Mouse (Mus musculus) liver, embryonic 15.5 days (tissue): ENCODE measurements at regions not wholly inside any gene's neighbourhood (a gene's known extent, or its start where the extent isn't known, plus 50 kb on each side); places are given as distances from the start of the nearest gene placed in this dataset.

Source experiments
- ATAC-seq: fragments of 200-750 bp; cut with Nextera tagmentation; 2 replicates; pipeline ENCODE4 v1.8.0; 2017; ENCODE audit warnings: moderate number of reproducible peaks, mild to moderate bottlenecking, moderate library complexity; ENCODE audit not compliant: insufficient read depth
- H3K27ac ChIP-seq: fragments of 300-500 bp; sonication (generic); replicated peaks from 2 replicates; pipeline ENCODE4 v1.5.1; 2015; ENCODE audit warnings: mild to moderate bottlenecking, inconsistent platforms
- H3K27me3 ChIP-seq: fragments of 300-500 bp; sonication (generic); 2 replicates; pipeline ENCODE4 v1.6.1; 2015; ENCODE audit warnings: mild to moderate bottlenecking, inconsistent platforms
- H3K36me3 ChIP-seq: fragments of 300-500 bp; sonication (generic); replicated peaks from 2 replicates; pipeline ENCODE4 v1.6.1; 2015; ENCODE audit warnings: moderate library complexity, mild to moderate bottlenecking, inconsistent platforms
- H3K4me1 ChIP-seq: fragments of 300-500 bp; sonication (generic); replicated peaks from 2 replicates; pipeline ENCODE4 v1.6.1; 2015; ENCODE audit warnings: inconsistent platforms
- H3K4me2 ChIP-seq: fragments of 300-500 bp; sonication (generic); 2 replicates; pipeline ENCODE4 v1.6.1; 2015; ENCODE audit warnings: moderate library complexity, mild to moderate bottlenecking, inconsistent platforms
- H3K4me3 ChIP-seq: fragments of 300-500 bp; sonication (generic); replicated peaks from 2 replicates; pipeline ENCODE4 v1.5.1; 2015; ENCODE audit warnings: mild to moderate bottlenecking, inconsistent platforms
- H3K9ac ChIP-seq: fragments of 300-500 bp; sonication (generic); 2 replicates; pipeline ENCODE4 v1.6.1; 2015; ENCODE audit warnings: moderate library complexity, mild to moderate bottlenecking, inconsistent platforms
- H3K9me3 ChIP-seq: fragments of 300-500 bp; sonication (generic); replicated peaks from 2 replicates; pipeline ENCODE4 v1.6.1; 2016; ENCODE audit warnings: inconsistent platforms
- WGBS: fragments of 180-500 bp; shearing (Covaris S2); methylation state at CpG from one replicate; pipeline ENCODE4 v1.1.7; 2015; ENCODE audit warnings: mixed read lengths; ENCODE audit not compliant: insufficient replicate concordance; 5-methylcytosine and 5-hydroxymethylcytosine counted together

- Histone ChIP-seq H3K27me3 (peaks cover 6% of the 10 kb centered on the region), H3K9me3 (no peaks in the 10 kb centered on the region), H3K27ac (no peak overlapping the region), H3K4me2 (no peak overlapping the region), H3K4me3 (no peak overlapping the region), H3K36me3 (no peaks in the 10 kb centered on the region), H3K4me1 (no peaks in the 10 kb centered on the region), H3K9ac (no peak overlapping the region)
- ATAC-seq: no peak
- 56% methylated on average over 6 of the region's 6 CpGs for WGBS
Observed at GRCm38 (mm10) chr17:9904525-9904991, 235.0 kb upstream of the Pabpc6 start.

DNA sequence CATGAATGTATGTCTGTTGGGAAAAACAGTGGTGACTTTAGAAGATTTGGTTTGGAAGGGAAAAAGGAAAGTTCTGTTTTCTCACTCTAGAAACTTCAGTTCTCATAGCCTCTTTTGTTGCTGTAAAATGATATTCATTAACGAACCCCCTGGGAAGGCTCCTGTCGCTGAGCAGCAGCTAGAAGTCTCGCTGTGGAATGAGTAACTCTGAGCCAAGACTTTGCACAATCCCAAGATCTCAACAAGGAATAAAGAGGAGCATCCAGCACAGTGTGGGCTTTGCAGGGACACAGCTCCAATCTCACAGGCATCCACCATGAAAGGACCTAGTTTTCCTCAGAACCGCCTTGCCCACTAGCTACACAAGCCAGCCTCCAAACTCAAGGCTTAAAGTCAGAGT, 233.8 kb upstream of the Pabpc6 start:
- H3K27me3 ChIP-seq: peaks cover 6% of the 10 kb centered on the region

GRCm38 (mm10) chr17:9896964-9897363, 227.4 kb upstream of the Pabpc6 start:
- Histone ChIP-seq H3K36me3 (no peaks in the 10 kb centered on the region), H3K27me3 (no peaks in the 10 kb centered on the region), H3K9ac (no peak overlapping the region), H3K4me2 (no peak overlapping the region), H3K9me3 (no peaks in the 10 kb centered on the region), H3K4me3 (no peak overlapping the region), H3K4me1 (no peaks in the 10 kb centered on the region), H3K27ac (no peak overlapping the region)
- 31% methylated on average over 2 of the region's 2 CpGs for WGBS
- peak; percentile 42; the same call in 1 of the 2 replicates for ATAC-seq

More for the DNA sequence above, 233.8 kb upstream of the Pabpc6 start:
- no peaks in the 10 kb centered on the region for H3K9me3 ChIP-seq
- H3K36me3 ChIP-seq: no peaks in the 10 kb centered on the region
- H3K4me1 ChIP-seq: no peaks in the 10 kb centered on the region
- H3K4me2 ChIP-seq: no peak overlapping the region
- H3K27ac ChIP-seq: no peak overlapping the region
- no peak overlapping the region for H3K4me3 ChIP-seq
- 75% methylated on average over 4 of the region's 4 CpGs for WGBS
- H3K9ac ChIP-seq: no peak overlapping the region
- no peak for ATAC-seq

- WGBS: 68% methylated on average over 7 of the region's 7 CpGs
- no peak for ATAC-seq
Observed at GRCm38 (mm10) chr17:9895686-9896082, 226.2 kb upstream of the Pabpc6 start.

DNA sequence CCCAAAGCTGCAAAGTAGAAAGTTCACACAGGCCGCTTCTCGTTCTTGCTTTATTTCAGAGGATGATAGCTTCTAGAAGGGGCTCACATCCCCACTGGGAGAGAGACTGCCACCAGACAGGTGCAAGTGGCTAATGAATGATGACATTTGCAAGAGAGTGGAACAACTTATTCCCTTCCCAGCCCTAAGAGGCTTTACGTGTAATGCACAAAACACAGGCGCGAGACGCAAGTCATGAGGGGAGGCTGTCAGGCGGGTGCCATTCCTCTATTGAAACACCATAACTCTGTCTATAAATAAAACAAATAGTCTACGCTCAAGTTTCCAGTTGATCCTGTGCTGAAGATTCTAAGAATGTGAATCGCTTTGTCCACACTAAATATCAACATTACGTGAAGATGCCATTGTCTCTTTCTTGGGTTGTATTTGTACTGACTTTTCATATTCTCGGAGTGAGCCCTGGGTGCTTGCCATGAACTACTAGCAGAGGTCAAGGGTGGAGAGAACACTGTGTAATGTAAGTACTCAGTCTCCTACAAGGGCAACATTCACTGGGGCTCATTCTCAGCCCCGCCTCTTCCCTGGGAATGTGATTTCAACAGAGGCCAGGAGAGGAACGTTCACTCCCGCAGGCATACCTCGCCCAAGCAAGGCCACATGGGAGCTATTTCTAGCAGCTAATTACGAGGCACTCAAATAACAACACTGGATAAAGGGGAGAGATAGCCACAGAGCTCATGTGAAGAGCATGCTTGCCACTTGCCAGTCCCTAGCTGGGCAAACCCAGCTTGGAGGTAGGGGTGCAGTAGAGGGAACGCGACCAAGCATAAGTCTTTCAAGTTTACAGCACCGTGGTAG, 225.5 kb upstream of the Pabpc6 start:
- Histone ChIP-seq H3K4me2 (no peak overlapping the region), H3K9ac (no peak overlapping the region), H3K36me3 (no peaks in the 10 kb centered on the region), H3K4me3 (no peak overlapping the region), H3K4me1 (no peaks in the 10 kb centered on the region), H3K9me3 (no peaks in the 10 kb centered on the region), H3K27me3 (no peaks in the 10 kb centered on the region), H3K27ac (no peak overlapping the region)
- peak; percentile 15; the same call in 1 of the 2 replicates for ATAC-seq
- 74% methylated on average over 19 of the region's 19 CpGs for WGBS

More at GRCm38 (mm10) chr17:9895686-9896082, 226.2 kb upstream of the Pabpc6 start:
- H3K4me3 ChIP-seq: no peak overlapping the region
- no peak overlapping the region for H3K9ac ChIP-seq
- no peaks in the 10 kb centered on the region for H3K27me3 ChIP-seq
- H3K27ac ChIP-seq: no peak overlapping the region
- no peaks in the 10 kb centered on the region for H3K9me3 ChIP-seq
- H3K36me3 ChIP-seq: no peaks in the 10 kb centered on the region
- no peak overlapping the region for H3K4me2 ChIP-seq
- no peaks in the 10 kb centered on the region for H3K4me1 ChIP-seq

- Histone ChIP-seq H3K9me3 (no peaks in the 10 kb centered on the region), H3K4me3 (no peak overlapping the region), H3K27me3 (no peaks in the 10 kb centered on the region), H3K27ac (no peak overlapping the region), H3K4me2 (no peak overlapping the region), H3K36me3 (no peaks in the 10 kb centered on the region), H3K9ac (no peak overlapping the region), H3K4me1 (no peaks in the 10 kb centered on the region)
- 31% methylated on average over 6 of the region's 6 CpGs for WGBS
- no peak for ATAC-seq
Observed at GRCm38 (mm10) chr17:9893966-9894365, 224.4 kb upstream of the Pabpc6 start.

GRCm38 (mm10) chr17:9892776-9893175, 223.3 kb upstream of the Pabpc6 start:
- Histone ChIP-seq H3K27ac (no peak overlapping the region), H3K4me1 (no peaks in the 10 kb centered on the region), H3K36me3 (no peaks in the 10 kb centered on the region), H3K9me3 (no peaks in the 10 kb centered on the region), H3K27me3 (no peaks in the 10 kb centered on the region), H3K4me3 (no peak overlapping the region), H3K4me2 (no peak overlapping the region), H3K9ac (no peak overlapping the region)
- ATAC-seq: no peak
- WGBS: 72% methylated on average over 5 of the region's 5 CpGs

- no peak overlapping the region for H3K9ac ChIP-seq
- no peaks in the 10 kb centered on the region for H3K9me3 ChIP-seq
- WGBS: 67% methylated on average over 9 of the region's 9 CpGs
- H3K27me3 ChIP-seq: no peaks in the 10 kb centered on the region
- no peak overlapping the region for H3K4me3 ChIP-seq
- no peaks in the 10 kb centered on the region for H3K36me3 ChIP-seq
- no peak overlapping the region for H3K27ac ChIP-seq
- H3K4me2 ChIP-seq: no peak overlapping the region
- ATAC-seq: no peak
- H3K4me1 ChIP-seq: no peaks in the 10 kb centered on the region
Observed at GRCm38 (mm10) chr17:9892141-9892540, 222.6 kb upstream of the Pabpc6 start.

DNA sequence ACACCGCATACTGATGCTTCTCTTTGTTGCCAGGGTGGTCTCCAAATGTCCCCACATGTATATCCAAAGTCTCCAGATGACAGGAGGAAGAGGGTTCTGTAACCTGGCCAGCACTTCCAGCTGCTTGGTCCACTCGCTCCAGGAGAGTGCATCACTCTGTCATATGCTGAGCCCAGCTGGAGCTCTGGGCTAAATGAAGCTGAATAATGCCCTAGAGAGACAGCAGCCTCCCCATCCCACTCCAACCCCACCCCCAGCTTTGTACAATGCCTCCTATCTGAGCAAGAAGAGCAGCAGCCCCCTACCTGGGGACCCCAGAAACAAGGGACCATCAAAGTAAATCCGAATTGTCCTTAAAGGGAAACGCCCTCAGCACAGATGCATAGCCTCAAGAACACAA, 219.0 kb upstream of the Pabpc6 start:
- H3K4me2 ChIP-seq: no peak overlapping the region
- H3K27me3 ChIP-seq: no peaks in the 10 kb centered on the region
- H3K4me1 ChIP-seq: no peaks in the 10 kb centered on the region
- no peak overlapping the region for H3K9ac ChIP-seq
- H3K27ac ChIP-seq: no peak overlapping the region
- no peaks in the 10 kb centered on the region for H3K9me3 ChIP-seq
- H3K36me3 ChIP-seq: no peaks in the 10 kb centered on the region
- WGBS: 62% methylated on average over 4 of the region's 4 CpGs
- ATAC-seq: no peak
- H3K4me3 ChIP-seq: no peak overlapping the region

DNA sequence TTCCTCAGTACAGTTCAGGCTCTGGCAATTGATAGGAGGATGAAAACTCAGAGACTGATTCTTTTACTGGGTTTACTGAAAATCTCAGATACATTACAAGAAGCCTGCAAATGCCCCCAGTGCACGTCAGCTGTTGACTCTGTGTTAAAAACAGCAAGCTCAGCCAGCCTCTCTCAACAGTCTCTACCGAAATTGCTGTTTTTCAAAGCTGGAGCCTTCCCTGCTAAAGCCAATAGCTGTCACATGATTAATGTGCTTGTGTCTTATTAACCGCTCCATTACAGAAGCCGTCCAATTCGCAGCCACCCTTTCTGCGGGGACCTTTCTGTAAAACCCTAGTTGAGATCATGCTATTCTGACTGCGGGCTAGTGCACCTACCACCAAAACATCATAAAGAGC, 215.6 kb upstream of the Pabpc6 start:
- ATAC-seq: no peak
- no peaks in the 10 kb centered on the region for H3K9me3 ChIP-seq

DNA sequence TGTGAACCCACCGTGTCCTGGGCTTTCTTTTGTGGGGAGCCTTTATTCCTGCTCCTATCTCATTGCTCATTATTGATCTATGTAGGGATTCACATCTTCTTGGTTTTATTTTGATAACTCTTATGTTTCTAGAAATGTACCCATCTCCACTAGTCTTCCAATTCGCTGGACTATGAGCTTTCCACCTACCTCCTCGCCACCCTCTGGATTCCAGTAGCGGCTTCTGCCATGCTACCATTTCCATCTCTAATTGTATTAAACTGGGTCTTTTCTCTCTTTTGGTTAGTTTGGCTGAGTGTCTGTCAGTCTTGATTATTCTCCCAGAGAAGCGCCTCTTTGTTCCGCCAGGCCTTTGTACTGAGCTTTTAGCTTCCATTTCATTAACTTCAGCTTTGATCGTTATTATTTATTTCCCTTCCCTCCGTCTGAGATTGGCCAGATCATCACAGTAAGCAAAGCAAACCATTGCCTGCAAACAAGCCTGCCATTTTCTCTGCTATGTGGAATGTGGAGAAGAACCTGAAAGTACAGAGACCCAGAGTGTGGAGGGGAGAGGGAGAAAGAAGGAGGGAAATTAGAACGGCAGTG, 213.2 kb upstream of the Pabpc6 start:
- no peak overlapping the region for H3K4me3 ChIP-seq
- no peak overlapping the region for H3K9ac ChIP-seq
- no peak overlapping the region for H3K4me2 ChIP-seq
- H3K27ac ChIP-seq: no peak overlapping the region
- H3K9me3 ChIP-seq: no peaks in the 10 kb centered on the region
- no peaks in the 10 kb centered on the region for H3K4me1 ChIP-seq
- H3K27me3 ChIP-seq: no peaks in the 10 kb centered on the region
- H3K36me3 ChIP-seq: no peaks in the 10 kb centered on the region
- ATAC-seq: no peak
- 76% methylated on average over 9 of the region's 9 CpGs for WGBS

More for the DNA sequence above, 215.6 kb upstream of the Pabpc6 start:
- no peak overlapping the region for H3K9ac ChIP-seq
- no peaks in the 10 kb centered on the region for H3K4me1 ChIP-seq
- no peak overlapping the region for H3K4me2 ChIP-seq
- no peaks in the 10 kb centered on the region for H3K27me3 ChIP-seq
- no peak overlapping the region for H3K4me3 ChIP-seq
- H3K27ac ChIP-seq: no peak overlapping the region
- no peaks in the 10 kb centered on the region for H3K36me3 ChIP-seq
- 54% methylated on average over 7 of the region's 7 CpGs for WGBS
